Mouse (Mus musculus) mature B cell (primary cell): Measurements from ENCODE around the gene Frmd4a.

ENCODE experiments used
- in situ Hi-C: fragments of 300-500 bp; cut with MboI; formaldehyde crosslinking; loops from 2 replicates; pipeline ENCODE4 v1.14.3; 2019

Frmd4a gene

DNA sequence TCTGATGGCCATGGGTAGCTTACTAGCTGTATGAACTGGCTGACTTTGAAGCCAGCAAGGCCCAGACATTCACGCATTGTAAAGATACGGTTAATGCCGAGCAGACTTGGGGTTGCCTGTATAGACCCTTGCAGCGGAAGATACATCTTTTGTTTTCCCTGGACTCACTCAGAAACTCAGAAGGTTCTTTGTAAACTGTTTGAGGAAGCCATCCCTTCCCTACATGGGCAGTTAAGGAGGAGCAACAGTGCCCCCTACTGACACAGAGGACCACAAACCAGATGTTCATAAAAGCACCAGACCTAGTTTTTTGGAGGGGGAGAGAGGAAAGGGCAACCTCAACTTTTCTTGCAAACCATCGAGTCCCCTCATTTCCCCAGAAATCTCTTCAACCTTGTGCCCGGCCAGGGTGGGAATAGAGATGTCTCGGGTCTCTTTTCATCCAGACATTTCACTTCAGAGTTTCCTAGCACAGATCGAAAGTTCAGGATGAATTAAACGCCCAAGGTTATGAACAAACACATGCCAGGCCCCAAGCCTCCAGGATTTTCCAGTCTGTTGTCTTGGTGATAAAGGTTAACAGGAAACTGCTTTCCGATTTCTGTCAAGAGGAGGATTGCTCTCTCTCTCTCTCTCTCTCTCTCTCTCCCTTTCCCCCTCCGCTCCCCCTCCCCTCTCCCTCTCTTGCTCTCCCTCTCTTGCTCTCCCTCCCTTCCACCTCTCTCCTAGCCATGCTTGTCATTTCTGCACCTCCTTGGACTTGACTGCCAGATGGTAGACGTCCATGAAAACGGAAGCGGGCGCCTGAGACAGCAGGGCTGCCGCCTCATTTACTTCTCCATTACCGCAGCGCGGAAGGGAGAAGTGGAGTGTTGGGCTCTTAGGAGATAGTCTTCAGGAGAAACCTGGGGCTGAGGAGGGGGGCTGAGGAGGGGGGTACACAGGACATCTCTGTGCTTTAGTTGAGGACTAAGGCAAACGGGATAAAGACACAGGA lies 475.3 kb downstream of the Frmd4a start:
- in situ Hi-C loops: no loop called here

DNA sequence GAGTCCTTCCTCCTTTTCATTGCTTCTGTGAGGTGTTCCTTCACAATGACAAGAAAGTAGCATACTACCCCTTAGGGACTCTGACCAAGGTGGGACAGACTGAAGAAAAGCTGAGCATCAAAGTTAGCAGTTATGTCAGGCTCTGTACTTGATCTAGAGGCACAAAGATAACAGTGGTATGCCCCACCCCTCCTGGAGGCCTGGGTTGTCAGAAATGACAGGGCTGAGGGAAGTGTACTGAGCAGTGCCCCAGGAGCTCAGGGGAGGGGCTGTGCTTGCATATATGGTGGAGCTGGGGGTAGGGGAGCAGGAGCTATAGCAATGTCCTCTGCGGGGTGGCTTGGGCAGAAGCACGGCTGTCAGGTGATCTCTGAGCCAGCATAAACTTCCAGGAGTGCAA lies 477.0 kb downstream of the Frmd4a start:
- in situ Hi-C loops: no loop called here

DNA sequence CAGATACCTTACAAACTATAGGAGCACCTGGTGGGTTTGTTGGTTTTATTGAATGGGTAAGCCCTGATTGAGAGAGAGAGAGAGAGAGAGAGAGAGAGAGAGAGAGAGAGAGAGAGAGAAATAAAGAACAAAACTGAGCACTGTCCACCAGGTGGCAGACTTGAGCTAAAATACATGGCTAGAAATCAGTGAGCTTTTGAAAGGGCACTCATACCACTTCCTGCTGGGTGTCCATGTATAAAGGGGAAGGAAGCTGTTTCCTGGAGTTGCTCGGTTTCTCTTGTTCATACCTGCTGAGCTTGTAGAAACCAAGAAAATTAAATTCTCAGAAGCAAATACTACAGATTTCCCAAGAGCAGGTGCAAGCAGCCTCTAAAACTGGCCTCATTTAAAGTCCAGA lies 481.7 kb downstream of the Frmd4a start:
- in situ Hi-C loops: no loop called here

DNA sequence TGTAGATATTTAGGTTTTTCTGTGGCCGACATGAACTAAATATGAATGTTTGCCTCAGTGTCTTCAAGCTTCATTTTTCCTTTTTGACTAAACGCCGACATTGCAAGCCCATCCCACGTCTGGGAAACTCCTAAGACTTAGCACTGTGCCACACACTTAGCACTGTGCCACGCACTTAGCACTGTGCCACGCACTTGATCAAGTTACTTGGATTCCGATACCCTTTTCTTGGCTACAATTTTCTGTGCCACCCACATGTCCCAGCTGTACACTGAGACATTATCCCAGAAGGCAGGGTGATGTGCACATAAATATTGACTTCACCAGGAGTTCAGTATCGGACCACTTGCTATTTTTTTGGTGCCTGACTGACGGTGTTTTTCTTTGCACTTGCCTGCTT lies 482.4 kb downstream of the Frmd4a start:
- in situ Hi-C loops: loop anchor here (25.0 kb wide), 1 partner anchor 362 kb away; no protein-coding TSS in a partner anchor

DNA sequence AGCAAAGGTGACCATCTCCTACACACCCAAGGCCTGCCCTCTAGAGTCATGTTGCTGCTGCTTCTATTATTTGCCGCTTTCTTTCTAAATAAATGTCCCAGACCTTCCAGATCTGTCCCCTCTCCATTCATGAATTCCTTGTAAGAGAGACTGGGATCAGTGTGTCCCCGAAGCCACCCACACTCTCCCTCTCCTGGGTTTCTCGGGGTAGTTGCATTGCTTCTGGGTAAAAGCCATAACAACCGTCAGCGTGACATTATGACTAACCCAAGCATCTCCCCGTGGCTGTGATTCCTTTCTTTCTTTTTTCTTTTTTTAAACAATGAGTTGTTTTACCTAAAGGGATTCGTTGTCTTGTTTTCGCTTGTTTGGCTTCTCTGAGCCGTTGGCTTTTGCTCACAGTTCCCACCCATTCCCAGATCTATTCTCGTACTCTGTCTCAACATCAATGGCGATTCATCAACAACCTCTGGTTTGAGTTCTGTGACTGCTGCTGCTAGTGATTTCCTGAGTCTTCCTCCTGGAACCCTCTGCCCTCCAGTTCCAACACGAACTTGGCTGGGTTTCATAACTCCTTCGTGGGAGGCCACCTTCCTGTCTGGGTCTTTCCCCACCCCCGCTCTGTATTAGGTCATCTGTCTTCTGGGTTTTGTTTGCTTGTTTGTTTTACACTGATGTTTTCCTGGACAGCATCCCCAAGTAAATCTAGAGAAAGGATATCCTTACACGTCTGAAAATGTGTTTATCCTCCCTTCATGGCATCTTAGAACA lies 483.9 kb downstream of the Frmd4a start:
- in situ Hi-C loops: loop anchor here (25.0 kb wide), 1 partner anchor 361 kb away; no protein-coding TSS in a partner anchor

DNA sequence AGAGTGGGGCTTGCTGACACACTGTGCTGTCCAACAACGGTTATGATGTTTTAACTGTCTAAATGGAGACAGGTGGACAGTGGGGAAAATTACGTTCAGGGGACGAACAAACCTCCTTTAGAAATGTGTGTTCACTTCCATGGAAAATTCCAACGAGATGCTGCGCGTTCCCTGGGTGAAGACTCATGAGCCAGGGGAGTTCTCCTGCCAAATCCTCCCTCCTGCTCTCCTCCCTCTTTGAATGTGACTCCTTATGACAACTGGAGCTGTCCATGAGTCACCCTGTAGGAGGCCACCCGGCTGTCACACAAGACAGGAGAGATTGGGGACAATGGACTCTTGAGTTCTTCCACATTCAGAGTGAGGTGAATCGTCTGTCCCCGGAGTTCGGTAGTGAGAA lies 486.9 kb downstream of the Frmd4a start:
- in situ Hi-C loops: loop anchor here (25.0 kb wide), 1 partner anchor 358 kb away; no protein-coding TSS in a partner anchor

DNA sequence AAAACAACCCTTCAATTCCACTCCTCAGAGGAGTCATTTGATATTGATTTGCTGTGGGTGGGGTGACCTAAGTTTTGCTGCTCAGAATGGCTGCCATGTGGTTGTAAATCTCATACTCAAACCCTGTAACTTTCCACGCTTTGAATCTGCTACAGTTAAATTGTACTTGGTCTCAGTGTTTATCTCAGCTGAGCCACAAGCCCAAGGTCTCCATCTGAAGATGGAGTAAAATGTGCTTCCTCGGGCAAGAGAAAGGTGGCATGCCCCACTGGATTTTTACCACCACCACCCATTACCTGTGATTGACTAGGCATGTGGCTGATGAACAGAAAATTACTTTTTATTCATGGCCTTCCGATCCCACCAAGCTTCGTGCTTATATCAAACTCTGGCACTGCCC lies 488.2 kb downstream of the Frmd4a start:
- in situ Hi-C loops: loop anchor here (25.0 kb wide), 1 partner anchor 357 kb away; no protein-coding TSS in a partner anchor

DNA sequence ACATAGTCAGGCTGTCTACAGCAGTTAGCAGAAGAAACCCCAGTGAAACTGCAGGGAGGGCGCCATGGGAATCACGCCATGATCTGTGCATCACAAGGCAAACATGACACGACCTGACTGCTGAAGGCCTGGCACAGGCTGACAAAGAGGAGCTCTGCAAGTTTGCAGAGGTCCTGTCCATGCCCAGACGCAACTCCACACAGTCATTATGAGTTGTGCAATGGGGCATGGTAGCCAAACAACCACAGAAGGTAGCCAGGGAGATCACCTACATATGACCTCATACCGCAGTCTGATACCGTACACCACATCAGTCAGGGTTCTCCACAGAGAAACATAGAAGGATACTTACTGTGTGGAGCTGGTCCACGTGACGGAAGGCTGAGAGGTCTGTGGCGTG lies 489.1 kb downstream of the Frmd4a start:
- in situ Hi-C loops: loop anchor here (25.0 kb wide), 1 partner anchor 356 kb away; no protein-coding TSS in a partner anchor

DNA sequence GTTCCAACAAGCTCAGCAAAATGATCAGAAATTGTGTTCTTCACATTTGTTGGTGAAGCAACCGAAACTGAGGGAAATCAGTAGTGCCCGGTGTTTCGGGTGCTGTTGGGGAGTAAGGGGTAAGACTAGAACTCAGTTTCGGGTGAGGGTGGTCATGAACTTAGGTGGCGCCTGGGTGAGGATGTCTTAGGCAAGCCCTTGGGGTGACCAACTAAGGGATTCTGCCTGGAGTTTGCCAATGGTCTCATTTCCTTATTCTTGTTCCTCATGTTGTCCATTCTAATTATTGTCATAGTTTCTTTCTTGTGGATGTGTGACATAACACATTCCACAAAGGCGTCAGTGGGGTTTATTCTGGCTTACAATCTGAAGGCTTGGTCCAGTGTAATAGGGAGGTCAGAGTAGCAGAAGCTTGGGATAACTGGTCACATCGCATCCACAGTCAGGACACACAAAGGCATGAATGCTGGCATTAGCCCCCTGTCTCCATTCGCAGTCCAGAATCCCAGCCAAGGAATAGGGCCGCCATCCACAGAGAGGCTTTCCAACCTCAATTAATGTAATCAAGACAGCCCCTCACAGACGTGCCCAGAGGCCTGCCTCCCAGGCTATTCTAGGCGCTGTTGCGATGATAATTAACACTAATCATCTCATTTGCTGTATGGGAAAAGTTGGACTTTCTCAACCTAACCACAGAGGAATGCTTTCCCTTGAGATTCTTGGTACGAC lies 490.5 kb downstream of the Frmd4a start:
- in situ Hi-C loops: loop anchor here (25.0 kb wide), 1 partner anchor 354 kb away; no protein-coding TSS in a partner anchor

DNA sequence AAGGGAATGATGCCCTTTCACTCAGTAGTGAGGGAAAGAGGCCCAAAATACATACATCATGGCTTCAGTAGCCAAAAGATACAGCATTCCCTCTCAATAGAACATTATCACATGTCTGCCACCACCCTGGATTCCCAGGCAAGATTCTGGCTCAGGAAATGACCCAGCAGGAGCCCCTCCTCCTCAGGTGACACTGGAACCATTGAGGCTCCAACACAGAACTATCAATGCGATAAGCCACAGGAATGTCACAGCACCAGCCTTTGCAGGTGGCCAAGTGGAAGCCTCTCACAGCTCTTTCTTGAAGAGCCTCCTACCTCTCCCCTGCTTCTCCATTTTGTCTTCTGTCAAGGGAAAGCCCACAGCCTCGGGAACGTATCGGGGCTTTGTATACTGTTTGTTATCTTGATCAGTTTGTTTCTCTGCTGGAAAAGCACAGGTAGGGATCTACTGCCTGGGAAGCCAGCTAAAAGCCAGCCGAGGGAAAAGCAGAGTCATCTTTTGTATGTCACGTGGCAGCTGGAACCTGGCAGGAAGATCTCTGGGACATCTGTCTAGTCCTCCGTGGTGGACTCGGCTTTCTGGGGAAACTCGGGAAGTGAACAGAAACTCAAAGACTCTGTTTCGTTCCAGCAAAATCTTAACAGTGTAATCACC lies 491.6 kb downstream of the Frmd4a start:
- in situ Hi-C loops: loop anchor here (25.0 kb wide), 1 partner anchor 353 kb away; no protein-coding TSS in a partner anchor

DNA sequence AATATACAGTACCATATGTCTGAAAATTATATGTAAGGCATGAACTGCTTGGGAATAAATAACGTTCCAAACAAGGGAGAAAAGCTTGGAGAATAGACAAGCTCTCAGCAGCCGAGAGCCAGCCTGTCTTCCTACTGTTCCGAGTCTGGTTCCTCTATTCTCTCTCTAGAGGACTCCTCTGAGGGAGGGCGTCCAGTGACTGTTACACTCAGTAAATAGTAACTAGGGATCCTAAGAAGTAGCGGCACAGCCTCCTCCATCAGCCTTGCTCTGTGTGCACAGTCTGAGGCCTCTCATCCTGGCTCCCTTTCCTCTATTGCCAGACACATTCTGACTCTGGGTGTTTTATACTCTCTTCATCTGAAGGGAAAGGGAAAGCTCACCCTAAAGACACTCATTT lies 492.2 kb downstream of the Frmd4a start:
- in situ Hi-C loops: loop anchor here (25.0 kb wide), 1 partner anchor 353 kb away; no protein-coding TSS in a partner anchor

DNA sequence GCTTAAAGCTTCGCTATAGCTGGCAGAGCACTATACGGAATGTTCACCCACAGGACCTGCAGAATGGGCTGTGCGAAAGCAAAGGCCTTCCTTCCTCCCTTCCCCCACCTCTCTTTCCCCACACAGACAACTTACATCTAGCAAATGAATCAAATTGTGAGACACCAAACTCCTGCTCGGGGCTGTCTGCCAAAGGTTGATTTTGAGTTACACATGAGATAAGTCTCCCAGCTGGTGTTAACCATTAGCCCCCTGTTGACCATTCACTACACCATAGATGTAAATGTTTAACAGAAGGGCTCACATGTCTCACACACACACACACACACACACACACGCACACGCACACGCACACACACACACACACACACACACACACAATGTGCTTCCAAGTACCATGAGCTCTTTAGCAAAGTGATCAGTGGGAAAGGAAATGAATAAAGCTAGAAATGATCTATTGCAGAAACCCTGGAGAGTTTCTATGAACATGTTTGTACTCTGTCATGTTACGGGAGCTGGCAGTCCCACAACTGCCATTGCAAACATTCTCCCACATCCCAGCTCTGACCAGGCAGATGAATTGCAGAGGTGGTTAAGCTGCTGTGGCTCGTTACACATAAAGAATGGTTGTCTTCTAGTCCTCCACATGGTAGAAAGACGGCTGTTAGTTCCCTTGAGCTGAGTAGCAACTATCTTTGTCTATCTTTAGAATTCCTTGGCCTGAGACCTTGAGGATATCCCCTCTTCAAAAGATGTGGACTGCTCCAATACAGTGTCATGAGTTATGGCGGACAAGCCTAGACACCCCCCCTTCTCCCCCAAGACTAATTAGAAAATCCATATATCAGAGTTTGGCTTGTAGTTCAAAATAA lies 492.9 kb downstream of the Frmd4a start:
- in situ Hi-C loops: loop anchor here (25.0 kb wide), 1 partner anchor 352 kb away; no protein-coding TSS in a partner anchor

DNA sequence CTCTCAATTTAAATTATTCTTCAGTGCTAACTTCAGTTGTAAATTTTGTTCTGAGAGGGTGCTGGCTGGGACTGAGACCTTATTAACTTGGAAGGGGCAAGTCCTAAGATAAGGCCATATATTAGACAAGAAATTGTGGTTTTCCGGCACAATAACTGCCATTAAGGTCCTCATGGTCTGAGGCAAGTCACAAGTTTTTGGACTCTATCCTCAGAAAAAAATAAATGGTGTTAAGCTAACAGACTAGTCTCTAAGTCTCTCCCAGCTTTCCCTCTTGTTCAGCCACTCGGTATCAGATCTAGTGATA lies 493.5 kb downstream of the Frmd4a start:
- in situ Hi-C loops: loop anchor here (25.0 kb wide), 1 partner anchor 351 kb away; no protein-coding TSS in a partner anchor

DNA sequence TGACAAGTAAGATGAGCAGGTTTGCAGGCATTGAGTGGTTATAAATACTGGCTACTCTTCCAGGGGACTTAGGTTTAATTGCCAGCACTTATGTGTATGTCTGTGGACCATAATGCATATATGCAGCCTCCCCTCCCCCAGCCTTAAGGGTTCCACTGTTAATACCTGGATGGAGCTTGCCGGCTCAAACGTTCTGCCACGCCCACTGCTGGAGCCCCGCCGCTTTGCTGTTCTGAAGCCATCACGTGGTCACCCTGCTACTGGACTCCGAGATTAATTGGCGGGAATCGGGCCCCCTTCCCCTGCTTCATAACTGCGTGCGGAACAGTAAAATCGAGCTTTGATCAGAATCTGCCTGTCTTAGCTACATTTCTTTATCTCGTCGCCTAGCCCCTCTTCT lies 495.1 kb downstream of the Frmd4a start:
- in situ Hi-C loops: loop anchor here (25.0 kb wide), 1 partner anchor 350 kb away; no protein-coding TSS in a partner anchor

DNA sequence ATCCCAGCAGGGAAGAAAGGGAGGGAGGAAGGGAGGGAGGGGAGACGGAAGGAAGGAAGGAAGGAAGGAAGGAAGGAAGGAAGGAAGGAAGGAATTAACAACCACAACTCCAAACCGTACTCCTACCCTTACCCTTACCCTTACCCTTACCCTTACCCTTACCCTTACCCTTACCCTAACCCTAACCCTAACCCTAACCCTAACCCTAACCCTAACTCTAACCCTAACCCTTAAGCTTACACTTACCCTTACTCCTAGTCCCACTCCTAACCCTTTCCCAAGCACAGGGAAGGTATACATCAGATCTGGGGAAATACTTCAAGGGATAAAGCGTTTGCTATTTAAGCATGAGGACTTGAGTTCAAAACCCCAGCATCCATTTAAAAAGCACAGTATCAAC lies 498.4 kb downstream of the Frmd4a start:
- in situ Hi-C loops: loop anchor here (25.0 kb wide), 1 partner anchor 346 kb away; no protein-coding TSS in a partner anchor

DNA sequence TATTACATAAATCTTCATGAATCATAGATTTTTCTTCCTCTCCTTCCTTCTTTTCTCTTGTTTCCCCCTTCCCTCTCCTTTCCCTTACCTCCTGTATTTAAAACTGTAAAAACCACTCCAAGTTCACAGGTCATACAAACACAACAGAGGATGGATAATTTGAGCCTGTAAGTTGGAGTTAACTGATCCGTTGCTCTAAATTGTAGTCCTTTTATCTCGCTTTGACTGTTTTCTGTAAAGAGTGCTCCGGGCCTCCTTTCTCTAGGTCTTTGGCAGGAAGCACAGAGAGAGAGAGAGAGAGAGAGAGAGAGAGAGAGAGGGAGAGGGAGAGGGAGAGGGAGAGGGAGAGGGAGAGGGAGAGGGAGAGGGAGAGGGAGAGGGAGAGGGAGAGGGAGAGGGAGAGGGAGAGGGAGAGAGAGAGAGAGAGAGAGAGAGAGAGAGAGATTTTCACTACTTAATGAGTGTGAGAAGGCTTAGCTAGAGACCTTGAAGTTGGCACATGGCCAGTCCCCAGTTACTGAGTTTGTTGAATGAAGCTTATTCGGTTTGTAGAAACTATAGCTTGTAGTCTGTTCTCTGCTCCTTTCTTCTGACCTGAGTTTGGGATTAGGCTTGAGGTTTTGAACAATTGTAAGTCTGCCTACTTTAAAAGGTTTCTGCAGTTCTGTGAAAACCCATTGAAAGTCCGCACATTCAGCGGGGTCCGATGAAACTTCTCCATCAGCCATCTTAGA lies 499.5 kb downstream of the Frmd4a start:
- in situ Hi-C loops: loop anchor here (25.0 kb wide), 1 partner anchor 345 kb away; no protein-coding TSS in a partner anchor

DNA sequence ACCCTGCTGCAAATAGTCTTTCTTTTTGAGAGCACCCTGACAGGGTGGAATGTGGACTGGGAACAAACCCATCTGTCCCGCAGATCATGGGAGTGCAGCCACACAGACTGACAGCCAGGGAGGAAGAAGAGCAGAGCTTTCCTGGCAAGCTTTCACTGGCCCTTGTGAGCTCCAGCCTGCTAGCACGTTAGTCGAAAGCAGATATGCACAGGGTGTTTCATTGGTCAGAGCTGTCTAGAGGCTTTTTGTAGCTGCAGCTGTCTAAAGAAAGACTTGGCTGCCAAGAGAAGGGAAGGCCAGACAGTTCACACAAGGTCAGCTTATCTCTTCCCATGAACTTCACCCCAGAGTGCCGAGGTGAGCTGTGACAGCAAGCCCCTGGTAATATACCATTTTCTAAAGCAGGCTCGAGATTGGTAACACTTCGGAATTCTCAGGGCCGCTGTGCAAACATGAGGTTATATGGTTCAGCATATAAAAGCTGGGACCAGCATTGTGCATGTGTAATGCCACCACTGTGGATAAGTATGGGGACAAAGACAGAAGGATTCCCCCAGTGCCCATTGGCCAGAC lies 500.1 kb downstream of the Frmd4a start:
- in situ Hi-C loops: loop anchor here (25.0 kb wide), 1 partner anchor 345 kb away; no protein-coding TSS in a partner anchor

DNA sequence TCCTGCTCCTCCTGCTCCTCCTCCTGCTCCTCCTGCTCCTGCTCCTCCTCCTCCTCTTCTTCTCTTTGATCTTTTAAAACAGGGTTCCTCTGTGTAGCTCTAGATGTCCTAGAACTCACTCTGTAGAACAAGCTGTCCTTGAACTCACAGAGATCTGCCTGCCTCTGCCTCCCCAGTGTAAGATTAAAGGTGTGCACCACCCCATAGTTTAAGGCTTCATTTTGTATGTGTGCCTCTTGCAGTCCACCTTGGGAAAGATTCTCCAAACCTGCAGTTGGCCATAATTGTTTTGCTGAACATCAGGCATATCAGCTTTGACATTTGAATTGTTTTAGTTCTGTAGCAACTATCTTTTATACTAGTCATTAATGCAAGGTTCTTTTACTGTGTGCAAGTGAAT lies 501.0 kb downstream of the Frmd4a start:
- in situ Hi-C loops: loop anchor here (25.0 kb wide), 1 partner anchor 344 kb away; no protein-coding TSS in a partner anchor
